Mouse (Mus musculus) kidney, postnatal 14 days (tissue): ENCODE results near the gene Son.

Source experiments
- DNase-seq: peaks from one replicate; pipeline ENCODE4 v3.0.0; 2022; ENCODE audit warnings: mixed read lengths

The Son gene

DNA sequence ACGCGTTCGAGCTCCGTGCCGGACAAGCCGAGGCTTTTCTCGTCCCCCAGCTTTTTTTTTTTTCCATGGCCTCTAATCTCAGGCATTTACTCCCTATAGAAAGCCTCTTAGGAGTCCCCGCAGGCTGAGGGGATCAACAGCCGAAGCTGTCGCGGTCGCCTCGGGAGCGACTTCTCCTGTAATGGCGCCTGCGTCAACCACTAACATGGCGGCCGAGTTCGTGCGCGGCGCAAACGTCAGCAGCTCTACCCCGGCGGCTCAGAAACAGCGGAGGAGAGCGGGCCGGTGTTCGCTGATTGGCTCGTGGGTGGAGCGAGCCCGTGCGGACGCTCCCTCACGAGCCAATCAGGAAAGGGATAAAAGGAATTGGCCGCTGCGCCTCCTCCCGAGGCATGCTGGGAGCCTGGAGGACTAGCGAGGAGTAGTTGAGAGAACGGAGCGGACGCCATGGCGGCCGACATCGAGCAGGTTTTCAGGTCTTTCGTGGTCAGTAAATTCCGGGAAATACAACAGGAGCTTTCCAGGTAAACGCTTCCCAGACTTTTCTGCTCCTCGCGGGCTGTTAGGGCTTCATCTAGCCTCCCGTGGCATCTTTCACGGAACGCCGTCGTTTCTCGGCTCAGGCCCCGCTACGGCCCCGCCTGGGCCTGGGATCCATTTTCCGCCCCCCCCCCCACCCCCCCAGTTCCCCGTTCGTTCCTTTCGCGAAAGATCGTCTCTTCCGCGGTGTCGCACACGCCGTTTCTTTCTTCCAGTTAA lies at the start of gene Son:
Gene Son (plus strand): TSS at position 46 of the 759 bp plus-strand sequence.
- DNase-seq = peak; percentile 97

DNA sequence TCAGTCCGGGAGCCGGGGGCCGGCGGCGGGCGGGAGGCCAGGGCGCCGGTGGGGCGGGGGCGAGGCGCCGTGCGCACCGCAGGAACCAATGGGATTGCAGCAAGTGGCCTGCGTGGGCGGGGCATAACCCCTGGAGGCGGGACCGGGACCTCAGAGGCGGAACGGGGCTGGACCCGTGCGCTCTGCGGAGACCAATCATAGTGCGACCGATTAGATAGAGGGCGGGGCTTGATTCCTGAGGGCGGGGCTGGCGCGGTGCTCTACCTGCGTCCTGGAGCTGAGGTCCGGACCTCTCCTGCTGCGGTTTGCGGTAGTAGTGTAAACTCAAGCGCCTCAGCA lies 49.7 kb upstream of the Son start, which contains the start of gene Tmem50b:
Gene Tmem50b (minus strand): TSS at position 129 of the 339 bp plus-strand sequence.
- peak; percentile 100 for DNase-seq

DNA sequence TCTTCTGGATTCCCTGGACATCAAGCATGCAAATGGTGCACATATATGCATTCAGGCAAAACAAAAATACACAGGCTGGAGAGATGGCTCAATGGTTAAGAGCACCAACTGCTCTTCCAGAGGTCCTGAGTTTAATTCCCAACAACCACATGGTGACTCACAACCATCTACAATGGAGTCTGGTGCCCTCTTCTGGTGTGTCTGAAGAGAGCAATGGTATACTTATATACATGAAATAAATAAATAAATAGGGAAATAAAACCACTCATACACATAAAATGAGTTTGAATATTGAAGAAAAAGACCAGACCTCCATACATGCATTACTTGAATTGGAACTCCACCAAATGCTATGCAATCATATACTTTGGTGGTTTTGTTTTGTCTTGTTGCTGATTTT lies 48.1 kb upstream of the Son start:
- DNase-seq = no peak

DNA sequence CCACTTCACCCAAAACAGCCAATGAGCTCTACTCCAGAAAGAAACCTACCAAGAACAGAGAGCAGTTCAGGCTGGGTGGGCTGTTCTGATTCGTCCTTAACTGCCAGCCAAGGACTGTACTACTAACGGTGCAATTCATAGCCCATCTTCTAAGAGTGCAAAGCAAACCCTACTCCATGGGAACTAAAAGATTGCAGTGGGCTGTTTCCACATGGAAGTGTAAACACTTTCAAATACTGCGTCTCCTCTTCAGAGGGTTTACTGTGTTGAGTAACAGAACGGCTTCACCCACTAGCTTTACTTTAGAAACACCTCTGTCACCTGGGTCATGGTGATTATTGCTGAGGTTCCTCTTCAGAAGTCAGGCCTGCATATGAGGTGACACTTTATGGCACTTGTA lies 46.2 kb upstream of the Son start:
- no peak for DNase-seq

DNA sequence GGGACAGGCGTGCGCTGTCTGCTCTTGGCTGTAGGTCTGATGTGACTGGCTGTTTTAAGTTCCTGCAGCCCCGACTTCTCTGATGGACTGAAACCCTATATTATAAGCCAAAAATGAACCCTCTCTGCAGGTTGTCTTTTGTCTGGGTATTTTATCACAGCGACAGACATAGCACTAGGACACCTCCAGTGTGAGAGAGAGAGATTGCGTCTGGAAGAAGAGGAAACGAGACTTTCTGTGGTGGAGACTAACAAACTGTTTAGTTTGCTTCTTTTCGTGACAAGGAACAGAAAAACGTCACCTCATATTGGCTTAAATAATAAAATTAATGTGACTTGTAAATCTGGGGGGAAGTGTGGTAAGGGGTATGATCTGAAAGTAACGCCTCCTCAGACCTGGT lies 45.6 kb upstream of the Son start:
- no peak for DNase-seq

DNA sequence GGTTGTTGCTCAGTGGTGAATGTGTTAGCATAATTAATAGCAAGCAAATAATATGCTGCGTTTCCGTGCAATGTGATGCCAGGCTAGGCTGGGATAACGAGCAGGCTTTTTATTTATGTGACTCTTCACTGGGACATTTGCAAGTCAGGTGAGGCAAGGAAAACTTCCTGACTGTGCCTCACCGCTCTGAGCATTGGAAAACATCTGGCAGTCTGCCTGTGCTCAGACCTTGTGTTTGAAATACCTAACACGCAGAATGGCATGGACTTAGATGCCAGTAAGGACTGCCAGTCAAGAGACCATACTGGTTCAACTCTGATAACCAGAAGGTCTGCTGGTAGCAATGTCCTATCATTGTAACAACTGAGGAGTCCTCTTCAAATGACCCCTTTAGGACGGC lies 42.1 kb upstream of the Son start:
- peak; percentile 55 for DNase-seq

DNA sequence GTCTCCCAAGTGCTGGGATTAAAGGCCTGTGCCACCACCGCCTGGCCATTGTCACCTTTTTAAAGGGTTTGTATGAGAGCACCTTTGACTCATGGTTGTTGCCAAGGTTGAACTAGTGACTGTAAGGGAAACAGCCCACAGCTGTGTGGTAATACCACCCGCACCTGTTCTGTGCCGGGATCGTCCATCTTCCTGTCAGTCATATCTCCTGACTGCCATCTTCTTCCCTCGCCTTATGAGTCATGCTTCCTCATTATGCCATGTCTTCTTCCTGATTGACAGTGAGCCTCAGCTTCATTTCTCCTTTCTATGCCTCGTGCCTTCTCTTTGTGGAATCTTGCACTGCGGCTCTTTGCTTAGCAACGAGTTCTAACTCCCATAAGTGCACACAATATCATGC lies 40.3 kb upstream of the Son start:
- no peak for DNase-seq

DNA sequence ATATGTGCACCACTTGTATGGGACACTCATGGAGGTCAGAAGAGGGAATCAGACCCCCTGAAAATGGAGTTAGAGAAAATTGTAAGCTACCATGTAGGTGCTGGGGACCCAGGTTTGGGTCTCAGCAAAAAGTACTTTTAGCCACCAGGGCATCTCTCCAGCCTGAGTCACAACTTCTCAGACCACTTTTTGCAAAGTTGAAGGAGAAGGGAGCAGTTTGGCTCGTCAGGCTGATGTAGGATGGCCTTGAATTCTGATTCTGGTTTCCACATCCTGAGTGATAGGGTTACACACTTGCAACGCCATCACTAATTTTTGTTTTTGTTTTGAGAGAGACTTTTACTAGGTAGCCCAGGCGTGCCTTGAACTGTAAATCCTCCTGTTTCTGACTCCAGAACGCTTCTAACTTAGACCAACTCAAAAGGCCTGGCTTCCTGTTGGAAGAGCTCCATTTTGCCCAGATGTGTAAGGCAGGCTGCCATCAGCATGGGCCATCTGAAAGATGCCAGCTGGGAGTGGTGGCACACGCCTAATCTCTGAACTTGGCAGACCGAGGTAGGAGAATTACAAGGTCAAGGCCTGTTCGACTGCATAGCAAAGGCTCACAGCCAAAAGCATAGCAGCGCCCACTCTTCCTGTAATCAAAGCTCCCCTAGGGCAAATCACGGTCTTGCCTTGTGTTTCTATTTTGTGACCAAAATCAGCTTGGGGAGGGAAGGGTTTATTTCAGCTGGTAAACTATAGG lies 37.6 kb upstream of the Son start:
- peak; percentile 62 for DNase-seq

DNA sequence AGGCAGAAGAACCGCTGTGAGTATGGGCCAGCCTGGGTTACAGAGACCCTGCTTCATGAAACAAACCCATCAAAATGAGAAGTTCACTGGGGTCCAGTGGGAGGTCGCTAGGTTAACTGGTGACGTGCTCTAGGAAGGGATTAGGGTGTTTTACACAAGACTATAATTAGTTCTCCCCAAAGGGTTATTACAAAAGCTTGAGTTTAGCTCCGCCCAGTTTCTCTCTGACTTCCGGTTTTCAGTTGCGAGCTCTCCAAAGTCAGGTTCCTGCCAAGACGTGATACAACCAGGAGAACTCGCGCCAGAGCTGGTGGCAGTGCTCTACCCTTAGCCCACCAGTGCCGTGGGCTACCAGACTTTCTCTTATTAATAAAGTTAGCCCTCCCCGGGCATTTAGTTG lies 36.1 kb upstream of the Son start:
- no peak for DNase-seq

DNA sequence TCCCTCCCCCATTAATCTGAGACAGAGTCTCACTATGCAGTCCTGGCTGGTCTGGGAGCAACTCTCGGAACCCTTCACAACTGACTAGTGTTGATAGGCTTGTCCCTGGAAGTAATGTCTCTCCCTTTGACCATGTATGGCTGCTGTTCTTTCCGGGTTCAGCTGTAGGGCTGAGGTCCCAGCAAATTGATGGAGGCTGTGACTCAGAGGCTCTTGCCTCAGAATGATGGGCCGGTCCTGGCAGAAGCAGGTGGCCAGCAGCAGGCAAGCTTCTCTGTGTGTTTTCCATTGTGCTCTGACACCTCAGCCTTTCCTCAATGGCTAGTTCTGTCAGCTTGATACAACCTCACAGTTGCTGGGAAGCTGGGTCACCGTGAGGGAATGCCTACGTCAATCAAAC lies 34.8 kb upstream of the Son start:
- no peak for DNase-seq

DNA sequence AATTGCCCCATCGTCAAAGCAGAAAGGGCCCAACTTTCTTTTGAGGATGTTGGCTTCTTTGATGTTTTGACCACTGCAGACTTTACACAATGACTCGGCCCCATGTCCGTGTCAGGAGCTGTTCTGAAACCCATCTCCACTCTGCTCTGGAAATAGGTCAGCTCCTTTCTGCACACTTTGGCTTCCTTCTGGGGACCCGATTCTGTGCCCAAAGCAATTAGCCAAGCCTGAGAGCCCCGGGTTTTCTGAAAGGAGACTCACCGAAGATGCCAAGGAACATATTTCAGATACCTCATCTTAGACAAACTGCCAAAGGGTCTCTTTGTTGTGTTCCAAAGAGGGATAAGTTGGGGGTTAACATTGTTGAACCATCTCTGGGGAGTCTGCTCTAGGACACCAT lies 32.8 kb upstream of the Son start:
- no peak for DNase-seq

DNA sequence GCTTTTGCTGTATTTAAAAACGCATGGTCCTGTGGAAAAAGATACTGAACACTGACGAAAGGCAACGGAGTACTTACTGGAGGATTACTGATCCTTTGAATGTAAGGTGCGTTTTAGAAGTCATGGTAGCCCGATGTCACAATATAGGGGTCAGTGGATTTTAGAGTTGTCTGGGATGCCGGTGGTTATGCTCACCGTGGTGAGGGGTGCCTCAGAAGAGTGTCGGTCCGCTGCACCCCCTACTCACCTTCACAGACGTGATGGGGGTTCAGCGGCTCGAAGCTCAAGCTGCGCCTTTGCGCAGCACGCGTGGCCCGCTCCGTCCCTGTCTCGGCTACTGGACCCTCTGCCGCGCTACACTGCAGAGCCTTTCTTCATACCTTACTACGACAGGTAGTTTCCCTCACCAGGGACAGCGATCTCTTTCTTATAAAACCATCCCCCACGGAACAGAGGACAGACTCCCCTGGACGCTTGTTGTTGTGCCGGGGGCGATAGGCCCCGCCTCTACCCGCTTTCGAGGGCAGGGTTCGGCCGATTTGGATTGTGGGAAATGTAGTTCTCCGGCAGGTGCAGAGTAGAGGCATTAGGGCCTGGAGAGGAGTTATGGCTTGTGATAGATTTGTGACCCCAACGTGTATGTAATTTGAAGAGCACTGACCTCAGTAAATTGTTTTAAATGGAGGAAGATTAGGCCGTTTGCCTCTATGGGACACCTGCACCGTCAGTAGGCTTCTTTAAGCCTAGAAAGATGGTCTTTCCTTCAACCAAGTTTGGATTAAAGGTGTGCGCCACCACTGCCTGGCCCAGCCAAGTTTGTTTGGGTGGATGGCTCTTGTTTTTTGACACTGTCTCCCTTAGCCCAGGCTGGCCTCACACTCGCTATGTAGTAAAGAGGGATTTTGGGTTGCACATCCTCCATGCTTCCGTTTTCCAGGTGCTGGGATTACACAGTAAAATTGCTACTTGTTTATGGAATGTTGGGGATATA lies 28.5 kb upstream of the Son start, which contains the start of gene Dnajc28:
Gene Dnajc28 (minus strand): TSS at position 516 of the 991 bp plus-strand sequence.
- DNase-seq = peak; percentile 88

DNA sequence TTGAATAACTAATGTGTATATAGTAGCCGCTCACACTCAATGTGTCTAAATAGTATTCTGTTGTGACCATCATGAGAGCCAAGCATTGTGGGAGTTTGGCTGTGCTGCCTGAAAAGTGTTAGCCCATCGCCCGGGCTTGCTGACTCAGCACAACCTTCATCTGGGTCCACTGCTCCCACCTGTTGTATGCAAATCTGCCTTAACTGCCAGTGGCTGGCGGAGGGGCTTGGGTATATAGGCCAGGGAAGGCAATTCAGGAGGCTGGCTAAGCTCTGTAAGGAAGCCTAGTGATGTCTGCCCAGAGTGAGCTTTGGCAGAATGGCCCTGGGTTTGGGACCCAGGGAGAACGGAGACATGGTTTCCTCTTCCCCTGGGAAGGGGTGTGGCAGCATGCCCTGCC lies 27.1 kb upstream of the Son start:
- DNase-seq = no peak

DNA sequence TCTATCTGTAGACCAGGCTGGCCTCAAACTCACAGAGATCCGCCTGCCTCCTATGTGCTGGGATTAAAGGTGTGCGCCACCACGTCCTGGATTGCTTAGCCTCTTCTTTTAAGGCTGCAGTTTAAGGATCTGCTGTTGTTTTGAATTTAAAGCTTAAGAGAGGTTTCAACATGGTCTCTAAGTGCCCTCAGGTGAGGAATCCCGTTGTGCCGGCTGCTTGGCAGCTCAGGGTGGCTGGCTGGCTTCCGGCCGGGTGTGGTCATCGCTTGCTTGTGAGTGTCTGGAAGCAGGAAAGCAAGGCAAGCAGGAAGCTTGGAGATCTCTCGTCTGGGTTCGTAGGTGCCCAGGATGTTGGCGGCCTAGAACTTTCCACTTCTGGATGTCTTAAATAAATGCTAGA lies 26.3 kb upstream of the Son start:
- no peak for DNase-seq

DNA sequence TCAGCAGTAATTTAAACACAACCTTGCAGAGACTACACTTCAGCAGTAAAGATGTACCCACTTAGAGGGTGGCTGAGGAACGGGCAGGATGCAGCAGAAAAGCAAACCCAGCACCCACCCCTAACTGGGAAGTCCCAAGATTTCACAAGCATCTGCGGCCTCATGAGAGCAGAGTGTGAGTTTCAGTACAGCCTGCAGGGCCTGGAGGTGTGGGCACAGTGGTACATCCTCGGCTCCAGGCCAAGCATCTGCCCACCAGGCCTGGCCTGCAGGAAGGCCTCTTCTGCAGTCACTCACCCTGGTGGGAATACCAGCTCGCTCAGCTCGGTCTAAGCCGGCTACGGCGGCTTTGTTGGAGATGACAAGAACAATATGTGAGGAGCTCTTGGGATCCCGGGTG lies 24.2 kb upstream of the Son start:
- DNase-seq = no peak

DNA sequence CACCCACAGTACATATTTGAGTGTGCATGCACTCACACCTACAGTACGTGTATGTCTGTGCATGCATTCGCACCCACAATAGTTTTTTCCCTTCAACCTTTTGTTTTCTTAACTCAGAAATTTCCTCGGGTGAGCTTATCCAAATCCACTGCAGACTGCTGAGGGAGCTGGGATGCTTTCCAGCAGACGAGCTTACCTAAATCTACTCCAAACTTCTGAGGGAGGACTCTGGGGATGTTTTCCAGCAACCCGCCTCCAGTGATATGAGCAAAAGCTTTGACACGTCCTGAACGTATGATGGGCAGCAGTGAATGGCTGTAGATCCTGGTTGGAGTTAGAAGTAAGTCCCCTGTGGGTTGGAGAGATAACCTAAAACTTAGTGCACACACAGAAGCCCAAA lies 19.5 kb upstream of the Son start:
- DNase-seq = no peak

DNA sequence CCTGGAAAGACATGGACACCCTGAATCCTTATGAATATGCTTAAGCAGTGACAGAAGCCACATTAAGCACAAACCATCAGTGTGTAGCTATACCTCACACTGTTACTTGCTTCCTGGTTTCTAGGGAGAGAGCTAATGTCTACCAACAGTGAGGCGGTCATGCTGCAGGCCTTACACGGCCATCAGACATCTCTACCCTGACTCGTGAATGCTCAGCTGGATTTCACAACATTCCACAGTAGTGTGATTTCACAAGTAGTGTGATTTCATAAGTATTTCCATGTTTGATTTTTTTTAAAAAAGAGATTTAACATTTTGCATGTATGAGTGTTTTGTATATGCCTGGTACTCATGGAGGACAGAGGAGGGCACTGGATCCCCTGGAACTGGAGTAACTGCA lies 18.6 kb upstream of the Son start:
- no peak for DNase-seq

DNA sequence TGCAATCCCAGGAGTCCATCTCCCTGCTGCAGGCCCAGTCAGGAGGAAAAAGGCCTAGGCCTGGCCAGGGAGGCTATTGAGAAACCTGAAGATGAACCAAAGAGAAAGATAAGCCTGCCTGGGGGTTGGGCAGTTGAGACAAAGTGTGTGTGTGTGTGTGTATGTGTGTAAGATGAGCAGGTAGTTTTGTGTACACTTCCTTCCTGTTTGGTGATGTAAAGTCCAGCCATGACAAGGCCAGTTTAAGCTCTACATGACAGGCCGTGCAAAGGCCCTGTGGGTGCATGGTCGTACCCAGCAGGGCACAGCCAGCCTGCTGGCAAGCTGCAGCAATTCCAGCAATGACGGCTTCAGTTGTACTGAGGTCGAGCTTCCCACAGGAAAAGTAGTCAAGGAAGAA lies 17.6 kb upstream of the Son start:
- DNase-seq = no peak

DNA sequence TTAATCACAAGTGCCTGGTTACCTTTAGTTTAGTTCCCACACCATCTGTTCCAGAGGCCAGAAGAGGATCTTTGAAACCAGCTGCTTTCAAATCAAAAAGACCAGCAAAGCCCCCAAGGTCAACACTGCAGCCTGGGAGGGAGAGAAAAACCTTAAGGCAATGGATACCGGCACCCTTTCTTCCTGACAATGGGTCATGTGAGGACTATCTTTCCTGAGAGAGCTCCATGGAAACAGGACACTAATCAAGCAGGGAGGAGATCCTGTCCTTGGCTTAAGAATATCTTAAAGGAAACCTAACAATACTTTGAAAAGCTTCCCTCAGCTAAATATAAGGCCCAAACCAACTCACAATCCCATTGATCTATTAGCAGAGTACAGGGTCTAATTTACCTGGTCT lies 16.7 kb upstream of the Son start:
- no peak for DNase-seq

DNA sequence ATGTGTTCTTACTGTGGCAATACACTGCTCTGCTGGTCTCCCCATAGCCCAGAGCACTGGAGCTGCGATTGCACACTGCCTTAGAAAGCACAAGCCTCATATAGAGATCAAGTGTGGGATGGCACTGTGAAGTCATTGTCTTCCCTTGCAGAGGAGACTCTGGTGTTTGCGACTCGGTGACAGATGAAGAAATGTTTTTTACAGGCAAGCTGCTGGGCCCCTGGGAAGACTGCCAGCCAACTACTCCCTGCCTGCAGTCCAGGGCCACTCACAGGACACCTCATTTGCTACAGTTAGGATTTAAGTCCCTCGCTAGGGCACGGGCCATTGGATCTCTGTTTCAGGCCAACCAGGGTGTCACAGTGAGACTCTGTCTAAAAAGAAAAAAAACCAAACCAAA lies 14.9 kb upstream of the Son start:
- DNase-seq = no peak

DNA sequence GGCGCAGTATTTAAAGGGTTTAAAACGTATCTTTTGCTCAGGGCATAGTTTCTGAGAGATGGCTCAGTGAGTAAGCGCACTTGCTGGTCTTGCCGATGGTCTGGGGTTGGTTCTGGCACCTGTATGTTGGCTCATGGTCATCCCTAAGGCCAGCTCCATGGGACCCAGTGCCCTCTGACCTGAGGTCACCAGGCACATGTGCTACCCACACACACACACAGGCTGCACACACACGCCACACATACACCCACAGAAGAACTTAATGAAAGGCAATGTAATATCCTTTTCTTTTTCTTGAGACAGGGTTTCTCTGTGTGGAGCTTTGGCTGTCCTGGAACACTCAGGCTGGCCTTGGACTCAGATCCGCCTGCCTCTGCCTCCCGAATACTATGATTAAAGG lies 14.4 kb upstream of the Son start:
- DNase-seq = no peak

DNA sequence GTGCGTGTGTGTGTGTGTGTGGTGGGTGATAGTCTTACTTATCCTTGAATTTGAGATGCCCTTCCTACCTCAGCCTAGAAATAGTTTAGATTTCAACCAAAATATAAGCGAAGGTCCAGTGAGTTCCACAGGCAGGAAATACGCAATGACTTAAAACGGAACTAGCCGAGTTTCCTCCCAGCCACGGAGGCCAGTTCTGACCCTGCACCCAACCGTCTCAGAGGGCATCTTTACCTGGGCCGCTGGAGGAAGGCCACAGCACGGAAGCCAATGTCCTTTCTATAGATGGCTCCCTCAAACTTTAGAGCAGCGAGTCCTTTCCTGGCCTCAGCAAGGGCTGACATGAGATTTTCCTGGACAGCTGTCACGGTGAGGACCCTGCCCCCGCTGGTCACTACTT lies 13.7 kb upstream of the Son start:
- DNase-seq = no peak

DNA sequence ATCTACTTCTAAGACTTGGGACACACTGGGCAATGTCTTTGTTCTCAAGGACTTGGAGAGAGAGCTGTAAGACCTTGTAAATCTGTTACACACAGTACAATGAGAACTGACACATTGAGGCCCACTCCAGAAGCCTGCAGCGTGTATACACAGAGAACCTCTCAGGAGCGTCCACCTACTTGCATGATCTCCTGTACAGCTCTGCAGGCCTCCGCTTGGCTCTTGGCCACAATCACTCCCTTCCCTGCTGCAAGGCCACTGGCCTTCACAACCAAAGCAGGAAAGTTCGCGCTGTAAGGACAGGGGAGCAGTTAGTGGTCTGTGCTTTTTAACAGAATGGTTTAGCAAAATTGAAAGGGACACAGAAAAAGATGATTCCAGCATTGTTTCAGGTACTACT lies 8.1 kb upstream of the Son start:
- DNase-seq = no peak
